Mouse (Mus musculus) cerebellum, postnatal 25 days (tissue): Measurements from ENCODE around the gene Gm45140.

ENCODE experiments used
- DNase-seq, 2 experiments: peaks; one replicate each; pipeline ENCODE4 v3.0.0; 2021; ENCODE audit warnings: mixed read lengths in 2 of 2

Gene Gm45140

DNA sequence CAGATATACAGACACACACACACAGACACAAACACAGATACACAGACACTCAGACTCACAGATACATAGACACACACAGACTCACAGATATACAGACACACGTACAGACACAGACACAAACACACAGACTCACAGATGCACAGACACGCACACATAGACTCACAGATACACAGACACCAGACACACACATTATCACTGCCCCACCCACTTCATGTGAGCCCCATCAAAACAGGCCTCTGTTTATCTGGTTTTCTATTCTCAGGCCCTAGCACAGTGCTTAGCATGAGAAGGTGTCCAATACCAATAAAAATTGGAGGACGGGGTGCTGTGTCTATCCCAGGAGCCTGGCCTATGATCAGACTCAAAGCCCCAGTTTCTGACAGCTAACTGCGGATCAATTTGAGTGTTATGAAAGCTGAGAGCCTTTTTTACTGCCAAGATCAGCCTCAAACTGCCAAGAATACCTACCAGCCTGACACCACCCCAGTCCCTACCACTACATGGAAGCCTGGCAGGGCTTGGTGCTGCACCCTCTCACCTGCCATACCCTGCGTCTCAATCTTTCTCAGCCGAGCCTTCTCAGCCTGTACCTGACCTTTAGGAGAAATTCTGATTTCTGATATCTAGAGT, 39.2 kb downstream of the Gm45140 start:
- DNase-seq = no peak

DNA sequence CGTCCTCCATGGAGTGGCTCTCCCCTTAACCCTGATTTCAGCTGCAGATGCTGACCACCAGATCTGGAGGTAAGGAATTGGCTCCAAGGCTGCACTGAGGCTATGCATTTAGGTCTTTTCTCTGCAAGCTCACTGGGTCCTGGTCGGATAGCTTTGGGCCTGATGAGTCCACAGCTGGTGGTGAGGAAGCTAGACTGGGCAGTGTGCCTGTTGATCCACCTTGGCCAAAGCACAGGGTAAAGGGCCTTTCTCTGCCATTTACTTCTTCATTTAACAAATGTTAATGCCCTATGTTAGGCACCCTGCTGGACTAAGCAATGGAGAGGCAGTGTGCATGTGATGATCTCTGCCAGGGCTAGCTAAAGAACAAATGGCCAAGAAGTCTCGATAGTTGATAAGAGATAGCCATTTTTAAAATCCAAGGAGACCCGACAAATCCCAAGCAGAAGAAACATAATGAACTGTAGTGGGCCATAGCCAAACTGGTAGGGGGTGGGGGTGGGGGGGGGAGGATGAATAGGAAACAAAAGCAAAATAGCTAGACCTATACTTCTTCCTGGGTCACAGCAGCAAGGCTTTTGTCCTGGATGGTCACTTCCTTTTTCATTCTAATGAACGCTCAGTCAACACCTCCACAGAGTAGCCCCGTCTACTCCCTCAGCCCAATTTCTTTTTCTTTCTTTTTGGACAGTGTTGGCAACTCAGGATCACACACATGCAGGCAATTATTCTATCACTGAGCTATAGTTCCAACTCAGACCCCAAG, 40.0 kb downstream of the Gm45140 start:
- peak; percentile 67 to 74 for DNase-seq

DNA sequence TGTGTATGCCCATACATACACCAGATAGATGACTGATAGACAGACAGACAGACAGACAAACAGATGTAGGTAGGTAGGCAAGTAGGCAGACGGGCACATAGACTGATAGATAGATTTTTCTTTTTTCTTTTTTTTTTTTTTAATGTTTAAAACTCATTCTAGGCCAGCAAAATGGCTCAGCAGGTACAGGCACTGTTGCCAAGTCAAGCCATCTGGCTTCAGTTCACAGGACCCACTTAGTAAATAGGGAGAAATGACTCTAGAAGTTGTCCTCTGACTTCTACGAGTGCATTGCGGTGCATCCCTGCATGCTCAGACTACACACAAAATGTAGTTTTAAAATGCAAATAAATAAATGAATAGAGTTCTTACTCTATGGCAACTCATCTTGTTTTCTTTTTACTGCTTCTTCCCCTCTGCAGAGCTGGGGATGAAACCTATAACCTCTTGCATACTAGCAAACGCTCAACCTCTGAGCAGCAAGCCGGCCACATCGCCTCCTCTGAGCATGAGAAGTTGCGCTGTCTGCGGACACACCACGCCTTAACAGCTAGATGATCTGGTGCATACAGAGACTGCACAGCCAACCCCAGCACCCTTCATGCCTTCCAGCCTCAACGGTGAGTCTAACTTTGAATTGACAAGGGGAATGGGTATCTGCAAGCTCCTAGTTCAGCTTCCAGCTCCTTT, 41.6 kb downstream of the Gm45140 start:
- peak; percentile 85 to 89 for DNase-seq

- peak in 1 of 2 experiments; percentile 34 for DNase-seq
Observed at GRCm38 (mm10) chr6:87791826-87792225, 43.8 kb downstream of the Gm45140 start.

- DNase-seq = peak in 1 of 2 experiments; percentile 39
Observed at GRCm38 (mm10) chr6:87790779-87791480, 44.7 kb downstream of the Gm45140 start.

DNA sequence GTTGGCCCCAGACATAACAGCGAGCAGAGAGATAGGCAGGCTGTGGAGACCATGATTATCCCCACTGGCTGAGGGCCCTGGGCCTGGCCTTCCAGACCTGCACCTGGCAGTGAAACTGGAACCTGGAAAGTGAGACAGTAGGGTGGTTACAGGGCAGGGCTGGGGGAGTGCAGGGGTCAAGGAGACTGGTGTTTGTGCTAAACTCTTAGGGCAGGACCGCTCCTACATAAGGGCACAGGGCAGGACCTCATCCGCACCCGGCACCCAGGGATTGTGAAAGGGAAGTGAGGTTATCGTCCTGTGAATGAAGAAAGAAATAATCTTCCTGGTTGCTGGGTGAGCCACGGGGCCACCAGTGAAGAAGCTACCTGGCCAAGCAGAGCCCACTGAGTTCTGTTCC, 45.8 kb downstream of the Gm45140 start:
- DNase-seq = no peak

GRCm38 (mm10) chr6:87788896-87789587, 46.6 kb downstream of the Gm45140 start:
- DNase-seq = peak in 1 of 2 experiments; percentile 65

DNA sequence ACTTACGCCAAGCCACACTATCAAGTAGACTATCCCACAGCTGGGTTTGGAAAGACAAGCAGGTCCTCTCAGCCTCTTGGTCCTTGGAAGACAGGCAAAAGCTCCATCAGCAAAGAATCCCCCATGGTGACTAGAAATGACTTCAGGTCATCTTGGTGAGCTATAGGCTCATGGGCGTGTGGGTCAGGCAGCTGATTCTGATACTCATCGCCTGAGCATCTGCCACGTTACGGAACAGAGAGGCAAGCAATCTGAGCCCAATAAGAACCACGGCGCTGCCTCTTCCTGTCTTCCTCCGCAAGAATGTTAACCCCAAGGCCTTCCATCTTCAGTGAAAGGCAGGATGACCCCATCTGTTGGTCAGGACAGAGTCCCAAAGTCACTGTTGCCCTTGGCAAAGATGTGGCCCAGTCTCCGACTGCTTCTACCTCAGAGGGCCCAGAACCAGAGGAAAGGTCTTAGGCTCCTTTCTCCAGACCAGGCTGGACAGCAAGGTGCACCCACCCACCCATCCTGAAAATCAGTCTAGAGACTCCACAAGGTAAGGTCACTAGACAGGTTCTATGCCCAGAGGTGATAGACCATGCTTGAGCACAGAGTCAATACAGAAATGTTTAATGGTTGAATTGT, 47.2 kb downstream of the Gm45140 start:
- no peak for DNase-seq

- no peak for DNase-seq
Observed at GRCm38 (mm10) chr6:87787108-87787890, 48.3 kb downstream of the Gm45140 start.

DNA sequence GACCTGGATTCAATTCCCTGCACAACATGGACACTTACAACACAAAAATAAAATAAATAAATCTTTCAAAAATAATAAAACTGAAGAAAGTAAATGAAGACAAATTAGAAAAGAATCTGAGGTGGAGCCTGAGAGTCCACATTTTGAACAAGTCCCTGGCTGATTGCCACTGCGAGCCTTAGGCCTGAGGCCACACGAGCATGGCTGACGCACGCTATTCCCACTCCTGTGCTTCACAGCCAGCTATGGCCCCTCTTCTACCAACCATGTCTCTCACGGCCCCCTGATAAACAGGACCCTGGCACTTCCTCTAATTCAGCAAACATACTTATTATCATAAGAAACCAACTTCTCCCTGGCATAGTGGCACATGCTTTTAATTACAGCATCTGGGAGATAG, 49.0 kb downstream of the Gm45140 start:
- DNase-seq = no peak

GRCm38 (mm10) chr6:87784033-87784432, 51.6 kb downstream of the Gm45140 start:
- DNase-seq = no peak

GRCm38 (mm10) chr6:87780546-87781301, 54.9 kb downstream of the Gm45140 start:
- DNase-seq = no peak

DNA sequence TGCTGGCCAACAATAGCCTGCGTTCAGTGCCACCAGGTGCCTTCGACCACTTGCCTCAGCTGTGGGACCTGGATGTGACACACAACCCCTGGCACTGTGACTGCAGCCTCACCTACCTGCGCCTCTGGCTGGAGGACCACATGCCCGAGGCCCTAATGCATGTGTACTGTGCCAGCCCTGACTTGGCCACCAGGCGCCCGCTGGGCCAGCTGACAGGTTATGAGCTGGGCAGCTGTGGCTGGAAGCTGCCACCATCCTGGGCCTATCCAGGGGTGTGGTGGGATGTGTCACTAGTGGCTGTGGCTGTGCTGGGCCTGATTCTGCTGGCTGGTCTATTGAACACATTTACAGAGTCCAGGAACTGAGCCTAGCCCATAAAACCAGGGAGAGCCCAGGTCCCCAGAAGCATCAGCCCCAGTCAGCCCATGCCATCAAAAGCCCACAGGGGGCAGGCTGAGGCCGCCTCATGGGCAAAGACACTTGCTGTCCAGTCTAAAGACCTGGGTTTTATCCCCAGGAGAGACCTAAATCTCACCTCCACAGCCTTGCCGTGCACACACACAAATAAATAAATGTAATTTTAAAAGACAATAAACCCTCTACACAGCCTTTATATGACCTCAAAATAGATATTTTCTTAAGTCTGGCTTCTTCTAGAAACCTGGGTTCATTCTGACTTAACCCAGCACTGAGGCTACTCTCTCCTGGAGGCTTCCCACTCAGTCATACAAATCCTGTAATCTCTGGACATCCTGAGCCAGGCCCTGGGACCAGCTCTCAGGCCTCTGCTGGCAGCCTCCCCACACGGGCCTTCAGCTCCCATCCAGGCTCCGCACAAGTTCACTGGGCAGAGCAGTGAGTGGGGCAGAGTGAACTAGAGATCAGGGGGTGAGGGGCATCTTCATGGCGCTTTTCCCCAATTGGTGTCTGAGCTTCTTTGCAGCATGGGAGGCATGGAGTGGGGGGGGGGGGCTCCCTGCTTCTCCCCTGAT, 56.1 kb downstream of the Gm45140 start:
- peak; percentile 36 to 65 for DNase-seq

- DNase-seq = no peak
Observed at GRCm38 (mm10) chr6:87778294-87779173, 57.1 kb downstream of the Gm45140 start.

DNA sequence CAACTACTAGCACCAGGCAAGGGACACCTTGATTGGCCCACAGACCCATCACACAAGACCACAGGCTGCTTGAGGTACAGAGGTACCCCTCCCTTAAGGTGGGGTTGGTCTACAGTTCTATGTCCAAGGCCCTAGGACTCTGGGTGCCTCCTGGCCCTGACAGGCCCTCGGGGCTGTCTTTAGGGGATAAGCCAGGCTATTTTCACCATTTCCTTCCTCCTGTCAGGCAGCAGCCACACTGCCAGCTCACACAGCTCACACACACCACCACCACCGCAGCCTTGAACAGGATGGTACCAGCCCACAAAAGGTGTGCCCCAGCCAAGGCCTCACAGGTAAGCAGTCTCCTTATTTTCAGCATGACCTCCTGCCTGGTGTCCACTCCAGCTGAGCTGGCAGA, 57.8 kb downstream of the Gm45140 start, which contains the start of gene Gp9:
TSS of gene Gp9 (plus strand) at position 231 of the 400 bp plus-strand sequence.
- DNase-seq = no peak

DNA sequence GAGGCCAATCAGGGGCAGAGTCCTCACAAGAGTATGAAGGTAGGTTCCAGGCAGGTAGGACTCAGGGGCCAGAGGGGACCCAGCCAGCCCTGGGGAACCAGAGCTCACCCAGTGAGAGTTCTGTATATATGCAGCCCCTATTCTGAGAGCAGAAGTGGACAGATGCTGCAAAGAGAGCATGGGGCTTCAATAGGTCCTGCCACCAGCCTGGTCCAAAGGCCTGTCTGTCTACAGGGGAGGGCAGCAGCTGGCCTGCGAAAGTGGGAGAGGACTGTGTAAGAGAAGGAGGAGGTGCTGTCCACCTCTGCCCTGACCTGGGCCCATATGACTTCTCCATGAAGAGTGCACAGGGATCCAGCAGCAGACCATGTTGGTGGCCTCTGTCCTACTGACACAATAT, 58.9 kb downstream of the Gm45140 start:
- DNase-seq = no peak

DNA sequence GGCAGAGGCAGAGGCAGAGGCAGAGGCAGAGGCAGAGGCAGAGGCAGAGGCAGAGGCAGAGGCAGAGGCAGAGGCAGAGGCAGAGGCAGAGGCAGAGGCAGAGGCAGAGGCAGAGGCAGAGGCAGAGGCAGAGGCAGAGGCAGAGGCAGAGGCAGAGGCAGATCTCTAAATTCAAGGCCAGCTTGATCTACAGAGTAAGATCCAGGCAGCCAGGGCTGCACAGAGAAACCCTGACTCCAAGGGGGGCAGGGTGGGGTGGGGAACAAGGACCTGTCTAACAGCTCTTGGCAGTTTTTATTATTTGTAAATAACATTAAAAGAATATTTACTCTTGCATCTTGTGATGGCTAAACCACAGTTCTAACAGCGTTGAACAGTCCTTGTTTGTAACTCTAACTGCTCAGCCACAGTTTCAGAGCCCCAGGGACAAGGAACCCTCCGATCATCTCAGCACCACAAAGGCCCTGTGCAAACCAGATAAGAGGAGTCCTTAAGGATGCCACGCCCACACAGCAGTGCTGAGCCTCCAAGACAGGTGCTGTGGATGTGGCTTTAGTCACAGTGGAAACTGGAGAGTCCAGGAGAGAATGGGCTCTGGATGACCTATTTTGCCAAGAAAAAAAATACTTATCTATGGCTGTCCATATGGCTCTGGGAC, 59.9 kb downstream of the Gm45140 start:
- no peak for DNase-seq
